Mouse (Mus musculus) megakaryocyte, embryonic 14.5 days (primary cell): ENCODE data around the gene Ntng1.

Experiments used
- FLI1 ChIP-seq: IDR thresholded peaks from 2 replicates; pipeline ENCODE4 v1.6.1; 2012; ENCODE audit warnings: low read length, inconsistent platforms, mixed read lengths
- GATA1 ChIP-seq: IDR thresholded peaks from 3 replicates; pipeline ENCODE4 v1.6.1; 2012; ENCODE audit warnings: mixed read lengths, low read length, inconsistent platforms, borderline replicate concordance

DNA sequence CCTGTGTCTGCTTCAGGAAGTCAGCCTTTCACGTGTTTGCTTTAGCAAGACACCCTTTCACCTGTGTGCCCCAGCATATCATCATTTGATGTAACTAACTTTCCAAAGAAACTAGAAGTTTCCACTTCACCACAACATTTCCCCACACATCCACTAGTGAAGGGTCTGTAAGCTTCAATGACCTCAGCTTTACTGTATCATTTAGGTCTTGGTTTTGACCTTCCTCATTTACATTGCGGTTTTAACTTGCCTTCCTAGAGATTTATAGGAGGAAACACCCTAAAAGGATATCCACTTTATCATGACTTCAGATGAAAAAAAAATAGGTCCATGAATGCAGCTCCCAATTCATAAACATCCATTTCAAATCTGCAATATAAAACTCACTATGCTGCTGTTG is 89.7 kb downstream of the Ntng1 start:
- no peak for TF ChIP-seq GATA1
- TF ChIP-seq FLI1: no peak
